Mouse (Mus musculus): Measurements from ENCODE around the gene Tmem69. TPM values are rescaled to one million over a fixed set of nuclear protein-coding genes. Genes with fewer than 3 reads are reported as not detected.
A peak's percentile ranks its signal among the peaks of the same experiment; 100 is the strongest.

Tmem69 gene
- polyA plus RNA-seq, 1 experiment from 2014 or later = 17.6 TPM

DNA sequence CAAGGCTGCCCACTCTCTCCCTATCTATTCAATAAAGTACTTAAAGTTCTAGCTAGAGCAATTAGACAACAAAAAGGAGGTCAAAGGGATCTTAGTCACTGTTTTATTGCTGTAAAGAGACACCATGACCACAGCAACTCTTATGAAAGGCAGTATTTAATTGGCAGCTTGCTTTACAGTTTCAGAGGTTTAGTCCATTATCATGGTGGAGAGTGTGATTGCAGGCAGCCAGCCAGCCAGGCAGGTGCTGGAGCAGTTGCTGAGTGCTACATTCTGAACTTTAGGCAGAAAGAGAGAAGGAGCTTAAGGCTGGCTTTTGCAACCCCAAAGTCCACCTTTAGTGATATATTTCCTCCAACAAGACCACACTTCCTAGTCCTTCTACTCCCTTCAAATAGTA lies 19.4 kb downstream of the Tmem69 start:
- no peak overlapping the region for H3K4me3 ChIP-seq
- no peak for ATAC-seq (replicated peaks)
- H3K27ac ChIP-seq = no peak overlapping the region
- H3K4me1 ChIP-seq = no peaks in the 10 kb centered on the region
- no peaks in the 10 kb centered on the region for H3K9me3 ChIP-seq
- no peaks in the 10 kb centered on the region for H3K27me3 ChIP-seq (replicated peaks)
- H3K9ac ChIP-seq = no peak overlapping the region
- H3K36me3 ChIP-seq (replicated peaks) = 0 out of 2 replicates have a peak, but pooled peaks cover 6% of the 10 kb centered on the region
- H3K4me2 ChIP-seq = no peak overlapping the region

DNA sequence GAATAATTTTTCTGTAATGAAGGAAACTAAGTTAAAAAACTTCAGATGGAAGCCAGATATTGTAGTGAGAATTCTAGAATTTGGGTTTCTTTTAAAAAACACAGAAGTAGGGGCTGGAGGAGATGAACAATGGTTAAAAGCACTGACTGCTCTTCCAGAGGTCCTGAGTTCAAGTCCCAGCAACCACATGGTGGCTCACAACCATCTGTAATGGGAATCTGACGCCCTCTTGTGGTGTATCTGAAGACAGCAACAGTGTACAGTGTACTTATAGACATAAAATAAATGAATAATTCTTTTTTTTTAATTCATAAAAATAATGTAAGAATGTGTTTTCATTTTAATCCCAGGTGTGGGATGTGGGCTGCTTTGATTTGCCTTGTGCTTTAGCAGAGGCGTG lies 24.6 kb downstream of the Tmem69 start:
- H3K4me2 ChIP-seq = no peak overlapping the region
- no peaks in the 10 kb centered on the region for H3K27me3 ChIP-seq (replicated peaks)
- H3K4me1 ChIP-seq = no peaks in the 10 kb centered on the region
- H3K4me3 ChIP-seq = no peak overlapping the region
- ATAC-seq (replicated peaks) = no peak
- H3K9me3 ChIP-seq = no peaks in the 10 kb centered on the region
- 66% methylated on average over 2 of the region's 2 CpGs for WGBS
- H3K27ac ChIP-seq = no peak overlapping the region
- H3K9ac ChIP-seq = no peak overlapping the region
- peaks cover 21% of the 10 kb centered on the region for H3K36me3 ChIP-seq (replicated peaks)

GRCm38 (mm10) chr4:116507425-116508218 lies 48.1 kb downstream of the Tmem69 start, which contains the start of gene Ipp:
Ipp (plus strand) TSS chr4:116507549.
- H3K4me3 ChIP-seq = peak within 1 kb of the TSS; percentile 63
- ATAC-seq (replicated peaks) = peak; percentile 99
- no peaks in the 10 kb centered on the region for H3K36me3 ChIP-seq (replicated peaks)
- H3K27ac ChIP-seq = peak within 1 kb of the TSS; percentile 84
- H3K9ac ChIP-seq = peak within 1 kb of the TSS; percentile 66
- no peaks in the 10 kb centered on the region for H3K9me3 ChIP-seq
- peak within 1 kb of the TSS; percentile 60 for H3K4me2 ChIP-seq
- no peaks in the 10 kb centered on the region for H3K27me3 ChIP-seq (replicated peaks)
- WGBS = under 1% methylated on average over 51 of the region's 55 CpGs
- peaks cover 14% of the 10 kb centered on the region for H3K4me1 ChIP-seq

- H3K9ac ChIP-seq = peak overlapping the region; percentile 66
- peak; percentile 67 for ATAC-seq (replicated peaks)
- H3K4me1 ChIP-seq = peaks cover 14% of the 10 kb centered on the region
- 27% methylated on average over 11 of the region's 11 CpGs for WGBS
- H3K36me3 ChIP-seq (replicated peaks) = no peaks in the 10 kb centered on the region
- H3K9me3 ChIP-seq = no peaks in the 10 kb centered on the region
- H3K4me2 ChIP-seq = peak overlapping the region; percentile 60
- no peaks in the 10 kb centered on the region for H3K27me3 ChIP-seq (replicated peaks)
- peak overlapping the region; percentile 63 for H3K4me3 ChIP-seq
- peak overlapping the region; percentile 84 for H3K27ac ChIP-seq
Measured at GRCm38 (mm10) chr4:116506886-116507424, 48.8 kb downstream of the Tmem69 start.

Other genes starting within 250 kb of the Tmem69 start
- 54.5 and 59.1 TPM in 2 replicates for gene Mast2, start 91.8 kb downstream of the Tmem69 start, polyA plus RNA-seq (2015; fragmentation: Nextera tagmentation; extraction: Ambion mirVana)
- gene Ipp, start 48.4 kb downstream of the Tmem69 start, polyA plus RNA-seq (2015; fragmentation: Nextera tagmentation; extraction: Ambion mirVana) = 13.3 and 13.6 TPM in 2 replicates
- 16.4 and 16.5 TPM in 2 replicates for gene Gpbp1l1, start 1.7 kb upstream of the Tmem69 start, polyA plus RNA-seq (2015; fragmentation: Nextera tagmentation; extraction: Ambion mirVana)
- gene Ccdc17, start 40.7 kb upstream of the Tmem69 start, polyA plus RNA-seq (2015; fragmentation: Nextera tagmentation; extraction: Ambion mirVana) = 4.3 and 6.7 TPM in 2 replicates
- 89.8 and 95.2 TPM in 2 replicates for gene Nasp, start 72.0 kb upstream of the Tmem69 start, polyA plus RNA-seq (2015; fragmentation: Nextera tagmentation; extraction: Ambion mirVana)
- 675 and 714 TPM in 2 replicates for gene Akr1a1, start 95.7 kb upstream of the Tmem69 start, polyA plus RNA-seq (2015; fragmentation: Nextera tagmentation; extraction: Ambion mirVana)
- gene Prdx1, start 129.6 kb upstream of the Tmem69 start, polyA plus RNA-seq (2015; fragmentation: Nextera tagmentation; extraction: Ambion mirVana) = 370 and 378 TPM in 2 replicates
- 22.2 and 22.6 TPM in 2 replicates for gene Mmachc, start 152.5 kb upstream of the Tmem69 start, polyA plus RNA-seq (2015; fragmentation: Nextera tagmentation; extraction: Ambion mirVana)
- gene Ccdc163, start 152.6 kb upstream of the Tmem69 start, polyA plus RNA-seq (2015; fragmentation: Nextera tagmentation; extraction: Ambion mirVana) = 11.3 and 11.5 TPM in 2 replicates
- 2.6 and 2.9 TPM in 2 replicates for gene Tesk2, start 165.0 kb upstream of the Tmem69 start, polyA plus RNA-seq (2015; fragmentation: Nextera tagmentation; extraction: Ambion mirVana)

Measured in midbrain, embryonic 15.5 days (tissue).